30 mouse cellular contexts compared by ENCODE assay signal in the genomic region with DNA sequence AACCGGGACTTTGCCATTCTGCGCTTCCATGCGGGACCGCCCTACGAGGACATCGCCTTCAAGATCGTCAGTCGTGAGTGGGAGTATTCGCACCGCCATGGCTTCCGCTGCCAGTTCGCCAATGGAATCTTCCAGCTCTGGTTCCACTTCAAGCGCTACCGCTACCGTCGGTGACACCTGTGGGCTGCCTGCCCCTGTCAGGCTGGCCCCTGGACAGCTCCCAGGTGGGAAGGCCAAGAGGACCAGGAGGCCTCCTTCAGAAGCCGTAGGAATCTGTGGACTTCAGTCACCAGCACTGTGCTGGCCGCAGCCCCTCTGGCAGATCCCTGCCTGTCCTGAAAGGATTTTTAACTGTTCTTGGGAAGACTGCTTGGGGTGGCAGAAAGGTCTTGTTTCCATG. TPM values are rescaled to one million over a fixed set of nuclear protein-coding genes. Genes with fewer than 3 reads are reported as not detected.
DNase-seq lines count a peak whose midpoint lies in the region; ATAC-seq and TF ChIP-seq lines count a peak whose summit lies in the region.
"Had no signal": no experiment of that assay in that cellular context is flagged by ENCODE, and none has a peak within 500 bp of the region (broad histone marks: within the 10 kb centered on the region; RNA-seq: fewer than 3 reads in every experiment).

No protein-coding gene starts in this region.

- WGBS in kidney, postnatal 0 days = 84% methylated on average over 18 of the region's 18 CpGs

- peak; percentile 92 for DNase-seq in heart, adult 11 months
- DNase-seq in heart, postnatal 4 days = no peak
- no peak for DNase-seq in kidney, postnatal 0 days (ENCODE audit: low spot score)
- no peak for DNase-seq in kidney, adult 18-20 months
- no peak for DNase-seq in frontal cortex, postnatal 36 days (ENCODE audit: low spot score in 2 of 2)
- DNase-seq: adrenal gland, adult 8-10 months; B cell, adult 2 months; cerebellum, adult 8-10 months; cerebellum, postnatal 36 days; embryo, embryonic 11 days; gastrocnemius, postnatal 36 days; kidney, adult 11 months; layer of hippocampus, adult 9-11 months; lung, adult 18-20 months; lung, postnatal 4 days; retina, postnatal 1 day; right cerebral cortex, postnatal 25 days; spleen, adult 18-20 months had no signal

- no peak overlapping the region for H3K9ac ChIP-seq in kidney, postnatal 0 days (ENCODE audit: low read depth, low read length)
- H3K9ac ChIP-seq: embryonic facial prominence, embryonic 15.5 days; hindbrain, embryonic 13.5 days; neural tube, embryonic 13.5 days had no signal

- no peak overlapping the region for H3K4me3 ChIP-seq in kidney, postnatal 0 days (replicated peaks; ENCODE audit: low read depth, low read length)
- H3K4me3 ChIP-seq in megakaryocyte, embryonic 14.5 days (replicated peaks) = peak overlapping the region; percentile 21
- H3K4me3 ChIP-seq: embryonic facial prominence, embryonic 15.5 days; hindbrain, embryonic 13.5 days; midbrain, embryonic 10.5 days; myocyte; neural tube, embryonic 13.5 days had no signal

- H3K27ac ChIP-seq in kidney, postnatal 0 days = 0 out of 2 replicates have a peak overlapping the region, but pooled peaks have one; percentile 70
- H3K27ac ChIP-seq: embryonic facial prominence, embryonic 15.5 days; midbrain, embryonic 10.5 days had no signal

- H3K4me2 ChIP-seq in kidney, postnatal 0 days (ENCODE audit: low read length) = no peak overlapping the region
- H3K4me2 ChIP-seq: embryonic facial prominence, embryonic 15.5 days; heart, embryonic 11.5 days; hindbrain, embryonic 13.5 days; neural tube, embryonic 13.5 days had no signal

- peaks cover 45% of the 10 kb centered on the region for H3K36me3 ChIP-seq in kidney, postnatal 0 days (ENCODE audit: insufficient read depth, low read length)
- peaks cover 64% of the 10 kb centered on the region for H3K36me3 ChIP-seq in megakaryocyte, embryonic 14.5 days (replicated peaks; ENCODE audit: low read length)

- no peak for ATAC-seq in kidney, postnatal 0 days (replicated peaks; ENCODE audit: low FRiP score, low read depth)
- ATAC-seq in megakaryocyte, adult 5-6 weeks (ENCODE audit: poor library complexity, severe bottlenecking) = no peak
- ATAC-seq: forebrain, embryonic 16.5 days; midbrain, embryonic 16.5 days had no signal

- TF ChIP-seq CTCF in kidney, postnatal 0 days (IDR thresholded peaks at IDR 0.05; ENCODE audit: low read depth) = no peak

- H3K9me3 ChIP-seq in kidney, postnatal 0 days (replicated peaks; ENCODE audit: low read length) = no peaks in the 10 kb centered on the region
- no peaks in the 10 kb centered on the region for H3K9me3 ChIP-seq in megakaryocyte, embryonic 14.5 days
- H3K9me3 ChIP-seq: embryonic facial prominence, embryonic 15.5 days; hindbrain, embryonic 13.5 days; midbrain, embryonic 10.5 days; neural tube, embryonic 13.5 days had no signal

- H3K4me1 ChIP-seq in kidney, postnatal 0 days (replicated peaks; ENCODE audit: insufficient read depth, low read length) = peaks cover 15% of the 10 kb centered on the region
- peaks cover 94% of the 10 kb centered on the region for H3K4me1 ChIP-seq in megakaryocyte, embryonic 14.5 days

- H3K27me3 ChIP-seq in kidney, postnatal 0 days (ENCODE audit: insufficient read depth, low read length) = no peaks in the 10 kb centered on the region
- no peaks in the 10 kb centered on the region for H3K27me3 ChIP-seq in megakaryocyte, embryonic 14.5 days (replicated peaks)
- H3K27me3 ChIP-seq: CH12.LX; embryonic facial prominence, embryonic 15.5 days; neural tube, embryonic 13.5 days had no signal

RNA-seq across cellular contexts. Expression of a gene that starts 2.8 kb away (rescaled TPM):
- total RNA-seq in heart, postnatal 4 days (2021) = 1 to 10 TPM; 5.5 to 5.6 TPM
- 16.1 and 17.5 TPM in 2 replicates for polyA plus RNA-seq in kidney, postnatal 0 days (2015; fragmentation: Nextera tagmentation; extraction: Ambion mirVana)
- 87.5 and 153 TPM in 2 replicates for polyA plus RNA-seq in megakaryocyte, embryonic 14.5 days (2012; ENCODE audit: insufficient read depth, low replicate concordance)
- total RNA-seq in megakaryocyte, adult 5-6 weeks (2015) = 0.34 and 0.85 TPM in 2 replicates
- total RNA-seq in megakaryocyte, adult 5-6 weeks (2017) = 0.07 and 0.28 TPM in 2 replicates
- total RNA-seq: MEL had no signal

RNA-seq across cellular contexts. Expression of a gene that starts 4.9 kb away (rescaled TPM):
- total RNA-seq in heart, postnatal 4 days (2021) = 10 to 100 TPM; 20.7 to 21.0 TPM
- polyA plus RNA-seq in kidney, postnatal 0 days (2015; fragmentation: Nextera tagmentation; extraction: Ambion mirVana) = 24.5 and 26.4 TPM in 2 replicates
- polyA plus RNA-seq in megakaryocyte, embryonic 14.5 days (2012; ENCODE audit: insufficient read depth, low replicate concordance) = 76.5 and 78.5 TPM in 2 replicates
- total RNA-seq in megakaryocyte, adult 5-6 weeks (2015) = 4.5 and 7.4 TPM in 2 replicates
- 16.2 and 20.6 TPM in 2 replicates for total RNA-seq in megakaryocyte, adult 5-6 weeks (2017)

RNA-seq across cellular contexts. Expression of a gene that starts 17.3 kb away (rescaled TPM):
- total RNA-seq in heart, postnatal 4 days (2021) = 1 to 10 TPM; 2.2 to 3.3 TPM
- 0.07 and 0.13 TPM in 2 replicates for polyA plus RNA-seq in kidney, postnatal 0 days (2015; fragmentation: Nextera tagmentation; extraction: Ambion mirVana)
- polyA plus RNA-seq in megakaryocyte, embryonic 14.5 days (2012; ENCODE audit: insufficient read depth, low replicate concordance) = 2.9 and 11.0 TPM in 2 replicates
- not detected in 2 replicates for total RNA-seq in megakaryocyte, adult 5-6 weeks (2015)
- total RNA-seq in megakaryocyte, adult 5-6 weeks (2017) = not detected in 2 replicates
- total RNA-seq: MEL had no signal
- polyA plus RNA-seq: forebrain, embryonic 16.5 days; heart, embryonic 11.5 days; hindbrain, embryonic 13.5 days; midbrain, embryonic 10.5 days; midbrain, embryonic 16.5 days; neural tube, embryonic 13.5 days had no signal

RNA-seq across cellular contexts. Expression of a gene that starts 24.5 kb away (rescaled TPM):
- total RNA-seq in heart, postnatal 4 days (2021) = 100 to 1,000 TPM; 107 to 113 TPM
- polyA plus RNA-seq in kidney, postnatal 0 days (2015; fragmentation: Nextera tagmentation; extraction: Ambion mirVana) = 92.4 and 99.0 TPM in 2 replicates
- 302 and 601 TPM in 2 replicates for polyA plus RNA-seq in megakaryocyte, embryonic 14.5 days (2012; ENCODE audit: insufficient read depth, low replicate concordance)
- 27.4 and 33.0 TPM in 2 replicates for total RNA-seq in megakaryocyte, adult 5-6 weeks (2015)
- total RNA-seq in megakaryocyte, adult 5-6 weeks (2017) = 18.1 and 24.5 TPM in 2 replicates

RNA-seq across cellular contexts. Expression of a gene that starts 31.5 kb away (rescaled TPM):
- 10 to 100 TPM; 12.1 to 13.5 TPM for total RNA-seq in heart, postnatal 4 days (2021)
- 11.3 and 11.6 TPM in 2 replicates for polyA plus RNA-seq in kidney, postnatal 0 days (2015; fragmentation: Nextera tagmentation; extraction: Ambion mirVana)
- polyA plus RNA-seq in megakaryocyte, embryonic 14.5 days (2012; ENCODE audit: insufficient read depth, low replicate concordance) = 20.2 and 44.1 TPM in 2 replicates
- 4.1 and 4.6 TPM in 2 replicates for total RNA-seq in megakaryocyte, adult 5-6 weeks (2015)
- 7.4 TPM in 2 replicates for total RNA-seq in megakaryocyte, adult 5-6 weeks (2017)
